Mouse (Mus musculus) kidney, embryonic 15.5 days (tissue): ENCODE measurements around the gene Med10. TPM values are rescaled to one million over a fixed set of nuclear protein-coding genes. Genes with fewer than 3 reads are reported as not detected.

Source experiments
- ATAC-seq: fragments of 200-750 bp; cut with Nextera tagmentation; replicated peaks from 2 replicates; pipeline ENCODE4 v1.8.0; 2017; ENCODE audit warnings: moderate TSS enrichment; ENCODE audit not compliant: low FRiP score
- H3K27ac ChIP-seq: fragments of 300-500 bp; sonication (generic); 2 replicates; pipeline ENCODE4 v1.5.1; 2015; ENCODE audit warnings: mild to moderate bottlenecking, inconsistent platforms
- H3K27me3 ChIP-seq: fragments of 300-500 bp; sonication (generic); 2 replicates; pipeline ENCODE4 v1.6.1; 2015; ENCODE audit warnings: inconsistent platforms
- H3K36me3 ChIP-seq: fragments of 300-500 bp; sonication (generic); 2 replicates; pipeline ENCODE4 v1.6.1; 2015; ENCODE audit warnings: inconsistent platforms
- H3K4me1 ChIP-seq: fragments of 300-500 bp; sonication (generic); 2 replicates; pipeline ENCODE4 v1.6.1; 2015; ENCODE audit warnings: inconsistent platforms
- H3K4me2 ChIP-seq: fragments of 300-500 bp; sonication (generic); 2 replicates; pipeline ENCODE4 v1.6.1; 2015; ENCODE audit warnings: moderate library complexity, mild to moderate bottlenecking, inconsistent platforms
- H3K4me3 ChIP-seq: fragments of 300-500 bp; sonication (generic); replicated peaks from 2 replicates; pipeline ENCODE4 v1.5.1; 2015; ENCODE audit warnings: mild to moderate bottlenecking, inconsistent platforms
- H3K9ac ChIP-seq: fragments of 300-500 bp; sonication (generic); 2 replicates; pipeline ENCODE4 v1.6.1; 2015; ENCODE audit warnings: mild to moderate bottlenecking, inconsistent platforms
- H3K9me3 ChIP-seq: fragments of 300-500 bp; sonication (generic); replicated peaks from 2 replicates; pipeline ENCODE4 v1.6.1; 2016; ENCODE audit warnings: inconsistent platforms
- WGBS: fragments of 180-500 bp; shearing (Covaris S2); methylation state at CpG from one replicate; pipeline ENCODE4 v1.1.7; 2015; ENCODE audit warnings: mixed read lengths; 5-methylcytosine and 5-hydroxymethylcytosine counted together
- polyA plus RNA-seq: library from polyadenylated mRNA; unstranded; fragments of >200 nt; fragmentation: Nextera tagmentation; extraction: Ambion mirVana; gene quantifications from 2 replicates; pipeline ENCODE4 v1.2.1, GENCODE M21; 2015

Gene Med10
- polyA plus RNA-seq = 145 and 154 TPM in 2 replicates

DNA sequence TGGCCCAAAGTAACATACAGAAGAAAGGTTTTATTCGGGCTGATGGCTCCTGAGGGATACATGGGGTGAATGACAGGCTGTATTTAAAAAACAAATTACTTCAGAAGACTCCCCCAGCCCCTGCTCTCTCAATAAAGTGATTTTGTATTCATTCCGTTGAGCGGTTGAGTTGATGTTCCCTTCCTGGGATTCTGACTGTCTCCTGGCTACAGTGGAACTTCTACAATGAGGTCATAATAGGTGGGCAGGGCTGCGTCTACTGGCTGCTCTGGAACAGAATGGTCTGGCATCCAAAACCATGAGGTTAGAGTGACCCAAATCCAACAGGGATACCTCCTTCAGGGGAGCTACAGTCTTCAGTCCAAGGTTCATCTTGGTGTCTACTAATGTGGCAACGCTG is at the start of gene Med10:
Med10 (plus strand) TSS at position 301 of the 400 bp plus-strand sequence.
- no peak for ATAC-seq
- H3K4me3 ChIP-seq = no peak within 1 kb of the TSS
- 80% methylated on average over 5 of the region's 5 CpGs for WGBS

DNA sequence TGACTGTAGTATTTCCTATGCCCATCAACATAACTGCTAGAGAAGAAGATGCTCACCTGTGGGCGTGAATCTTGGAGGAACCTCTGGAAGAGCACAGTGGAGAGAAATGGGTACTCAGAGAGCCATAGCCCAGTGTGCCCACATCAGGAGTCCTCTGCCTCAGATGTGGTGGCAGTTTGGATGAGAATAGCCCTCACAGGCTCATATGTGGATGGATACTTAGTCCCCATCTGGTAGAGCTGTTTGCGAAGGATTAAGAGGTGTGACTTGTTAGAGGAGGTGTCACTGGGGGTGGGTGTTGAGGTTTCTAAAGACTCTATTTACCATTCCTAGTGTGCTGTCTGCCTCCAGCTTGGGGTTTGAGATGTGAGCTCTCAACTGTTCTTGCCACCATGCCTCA is 49.3 kb upstream of the Med10 start:
- H3K27ac ChIP-seq = no peak overlapping the region
- no peak overlapping the region for H3K9ac ChIP-seq
- no peak overlapping the region for H3K4me3 ChIP-seq
- H3K4me1 ChIP-seq = no peaks in the 10 kb centered on the region
- no peaks in the 10 kb centered on the region for H3K36me3 ChIP-seq
- H3K4me2 ChIP-seq = no peak overlapping the region
- 88% methylated on average over 2 of the region's 2 CpGs for WGBS
- no peaks in the 10 kb centered on the region for H3K9me3 ChIP-seq
- no peaks in the 10 kb centered on the region for H3K27me3 ChIP-seq
- ATAC-seq = no peak

More for the DNA sequence above, at the start of gene Med10:
- no peak within 1 kb of the TSS for H3K27ac ChIP-seq
- no peak within 1 kb of the TSS for H3K4me2 ChIP-seq
- H3K27me3 ChIP-seq = 0 out of 2 replicates have a peak, but pooled peaks cover 3% of the 10 kb centered on the region
- H3K4me1 ChIP-seq = no peaks in the 10 kb centered on the region
- H3K9me3 ChIP-seq = no peaks in the 10 kb centered on the region
- no peaks in the 10 kb centered on the region for H3K36me3 ChIP-seq
- no peak within 1 kb of the TSS for H3K9ac ChIP-seq

DNA sequence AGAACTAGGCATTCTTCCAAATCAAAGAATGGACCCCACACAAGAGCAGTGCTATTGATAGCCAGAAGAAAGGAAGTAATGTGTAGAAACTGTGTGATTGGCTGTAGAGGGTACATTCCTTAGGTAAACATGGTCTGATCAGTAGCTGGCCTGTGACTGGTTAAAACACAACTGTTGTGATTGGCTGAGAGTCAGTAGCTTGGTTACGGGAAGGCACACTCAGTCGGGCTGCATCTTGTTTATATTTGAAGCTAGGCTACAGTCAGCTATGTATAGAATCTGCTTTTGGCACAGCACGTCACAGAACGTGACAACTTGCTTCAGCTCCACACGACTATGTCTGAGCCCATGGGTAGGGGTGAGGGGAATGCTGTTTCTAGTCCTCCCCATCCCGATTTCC is 43.2 kb upstream of the Med10 start:
- WGBS = 72% methylated on average over 6 of the region's 6 CpGs
- H3K27me3 ChIP-seq = no peaks in the 10 kb centered on the region
- no peaks in the 10 kb centered on the region for H3K9me3 ChIP-seq
- no peaks in the 10 kb centered on the region for H3K36me3 ChIP-seq
- H3K4me1 ChIP-seq = no peaks in the 10 kb centered on the region
- H3K27ac ChIP-seq = no peak overlapping the region
- no peak overlapping the region for H3K4me2 ChIP-seq
- H3K4me3 ChIP-seq = no peak overlapping the region
- no peak for ATAC-seq
- H3K9ac ChIP-seq = no peak overlapping the region

DNA sequence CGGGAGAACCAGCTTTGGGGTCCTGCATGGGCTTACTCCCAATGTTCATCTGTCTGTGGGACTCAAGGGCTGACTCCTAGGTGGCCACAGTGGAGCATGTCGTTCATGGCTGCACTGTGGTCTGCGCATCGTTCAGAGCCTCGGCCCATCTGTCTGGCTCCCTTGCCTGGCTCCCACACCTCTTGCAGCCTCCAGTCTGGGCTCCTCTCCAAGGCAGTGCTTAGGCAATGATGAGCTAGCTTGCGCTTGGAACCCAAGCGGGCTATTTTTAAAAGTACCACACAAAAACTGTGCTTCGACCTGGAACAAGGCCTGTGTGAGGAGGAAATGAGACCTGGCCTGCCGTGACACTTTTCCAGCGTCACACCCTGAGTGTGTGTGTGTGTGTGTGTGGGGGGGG is 40.8 kb upstream of the Med10 start:
- ATAC-seq = no peak
- no peaks in the 10 kb centered on the region for H3K36me3 ChIP-seq
- no peaks in the 10 kb centered on the region for H3K4me1 ChIP-seq
- no peaks in the 10 kb centered on the region for H3K9me3 ChIP-seq
- no peak overlapping the region for H3K4me3 ChIP-seq
- H3K27me3 ChIP-seq = no peaks in the 10 kb centered on the region
- H3K27ac ChIP-seq = no peak overlapping the region
- no peak overlapping the region for H3K4me2 ChIP-seq
- H3K9ac ChIP-seq = no peak overlapping the region
- 77% methylated on average over 10 of the region's 10 CpGs for WGBS

DNA sequence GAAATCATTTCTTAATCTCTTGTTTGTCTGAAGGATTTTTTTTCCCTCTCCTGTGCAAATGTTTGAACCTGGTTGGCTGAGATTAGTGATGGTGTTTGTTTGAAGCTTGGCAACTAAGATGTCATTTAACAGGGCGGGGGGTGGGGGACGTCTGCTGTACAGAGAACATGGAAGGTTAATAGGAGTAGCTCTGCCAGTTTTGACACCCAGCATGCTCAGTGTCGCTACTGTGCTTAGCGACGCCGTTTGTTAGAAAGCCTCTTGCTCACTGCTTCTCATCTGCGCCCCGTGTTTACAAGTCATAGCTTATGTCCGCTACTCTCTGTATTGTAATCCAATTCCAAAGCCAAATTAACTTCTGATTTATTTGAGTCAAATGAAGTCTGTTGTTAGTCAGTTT is 37.5 kb upstream of the Med10 start:
- Histone ChIP-seq H3K27ac (no peak overlapping the region), H3K4me2 (no peak overlapping the region), H3K9ac (no peak overlapping the region), H3K36me3 (no peaks in the 10 kb centered on the region), H3K4me3 (no peak overlapping the region), H3K4me1 (no peaks in the 10 kb centered on the region), H3K9me3 (no peaks in the 10 kb centered on the region), H3K27me3 (no peaks in the 10 kb centered on the region)
- 75% methylated on average over 9 of the region's 9 CpGs for WGBS
- ATAC-seq = no peak

DNA sequence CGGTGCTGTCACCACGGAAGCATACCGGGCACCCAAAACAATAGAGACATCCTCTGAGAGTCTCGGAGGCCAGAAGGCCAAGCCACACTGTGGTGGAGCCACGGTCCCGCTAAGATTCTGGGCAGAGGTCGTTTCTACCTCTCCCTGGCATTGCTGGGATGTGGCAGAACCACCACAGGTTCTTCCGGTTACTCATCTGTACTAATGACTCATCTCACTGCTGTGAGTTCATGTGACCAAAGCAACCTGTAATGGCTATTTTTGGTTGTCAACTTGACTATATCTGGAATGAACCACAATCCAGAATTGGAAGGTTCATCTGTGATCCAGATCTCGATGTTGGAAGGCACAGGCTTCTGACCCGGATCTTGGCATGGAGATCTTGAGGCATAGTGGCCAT is 34.0 kb upstream of the Med10 start:
- Histone ChIP-seq H3K9me3 (no peaks in the 10 kb centered on the region), H3K4me1 (no peaks in the 10 kb centered on the region), H3K27ac (no peak overlapping the region), H3K9ac (no peak overlapping the region), H3K27me3 (no peaks in the 10 kb centered on the region), H3K36me3 (no peaks in the 10 kb centered on the region), H3K4me2 (no peak overlapping the region), H3K4me3 (no peak overlapping the region)
- WGBS = 89% methylated on average over 10 of the region's 10 CpGs
- ATAC-seq = no peak

DNA sequence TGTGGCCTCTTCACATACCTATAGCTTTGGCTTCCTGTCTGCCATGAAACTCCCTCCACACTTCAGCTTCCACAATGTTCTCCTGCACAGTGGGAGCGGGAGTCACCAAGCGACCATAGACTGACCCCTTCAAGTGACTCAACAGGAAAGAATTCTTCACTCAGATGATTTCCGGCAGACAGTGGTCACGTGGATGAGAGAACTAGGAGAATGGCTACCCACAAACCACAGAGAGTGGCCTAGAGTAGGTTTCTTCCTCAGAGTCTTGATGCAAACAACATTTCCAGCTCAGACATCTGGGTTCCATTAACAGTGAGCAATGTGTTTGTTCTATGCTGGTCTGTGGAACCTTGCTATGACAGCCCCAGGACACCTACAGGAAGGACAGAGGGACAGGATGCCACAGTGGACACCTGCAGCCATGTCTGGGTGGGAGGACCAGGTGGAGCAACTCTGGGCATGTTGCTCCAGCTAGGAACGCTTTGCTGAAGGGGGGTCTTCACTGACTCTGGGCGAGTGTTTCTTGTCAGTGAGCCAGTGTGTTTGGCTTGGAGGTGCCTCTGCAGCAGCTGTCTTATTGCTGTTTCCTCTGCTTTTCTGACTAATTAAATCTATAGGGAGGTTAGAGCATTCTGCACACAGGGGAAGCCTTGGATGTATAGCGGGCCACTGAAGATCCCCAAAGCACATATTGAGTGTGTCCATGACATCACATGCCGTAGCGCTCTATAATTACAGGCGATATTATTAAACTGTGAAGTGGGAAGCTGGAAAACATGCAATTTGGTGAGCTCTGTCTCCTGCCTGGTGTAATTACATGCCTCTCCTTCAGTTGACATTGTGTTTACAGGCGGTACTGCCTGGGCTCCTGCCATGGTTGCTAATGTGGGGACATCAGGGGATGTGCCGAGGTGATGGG is 31.4 kb upstream of the Med10 start:
- no peak overlapping the region for H3K4me3 ChIP-seq
- no peaks in the 10 kb centered on the region for H3K36me3 ChIP-seq
- H3K27ac ChIP-seq = no peak overlapping the region
- no peak for ATAC-seq
- 77% methylated on average over 12 of the region's 12 CpGs for WGBS
- no peak overlapping the region for H3K4me2 ChIP-seq
- H3K4me1 ChIP-seq = no peaks in the 10 kb centered on the region
- H3K9me3 ChIP-seq = no peaks in the 10 kb centered on the region
- no peak overlapping the region for H3K9ac ChIP-seq
- no peaks in the 10 kb centered on the region for H3K27me3 ChIP-seq

DNA sequence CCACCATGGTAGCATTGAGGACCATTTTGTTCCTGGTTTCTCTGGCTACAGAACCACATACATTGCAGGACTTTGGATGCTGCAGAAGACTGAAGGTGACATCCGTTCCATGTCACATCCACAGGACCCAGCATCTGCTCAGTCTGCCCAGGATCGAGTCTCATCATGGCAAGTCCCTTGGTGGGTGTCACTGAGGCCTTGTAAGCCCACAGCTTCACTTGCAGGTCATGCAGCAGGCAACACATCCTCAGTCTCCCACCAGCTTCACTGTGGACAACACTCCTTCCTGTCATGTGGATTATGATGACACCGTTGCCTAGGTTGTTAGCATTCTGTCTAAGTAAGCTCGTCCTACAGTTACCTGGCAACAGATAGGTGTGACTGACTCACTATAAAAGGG is 29.8 kb upstream of the Med10 start:
- no peak for ATAC-seq
- Histone ChIP-seq H3K4me3 (no peak overlapping the region), H3K9ac (no peak overlapping the region), H3K9me3 (no peaks in the 10 kb centered on the region), H3K4me2 (no peak overlapping the region), H3K36me3 (no peaks in the 10 kb centered on the region), H3K27ac (no peak overlapping the region), H3K27me3 (no peaks in the 10 kb centered on the region), H3K4me1 (no peaks in the 10 kb centered on the region)
- WGBS = 80% methylated on average over 4 of the region's 4 CpGs

DNA sequence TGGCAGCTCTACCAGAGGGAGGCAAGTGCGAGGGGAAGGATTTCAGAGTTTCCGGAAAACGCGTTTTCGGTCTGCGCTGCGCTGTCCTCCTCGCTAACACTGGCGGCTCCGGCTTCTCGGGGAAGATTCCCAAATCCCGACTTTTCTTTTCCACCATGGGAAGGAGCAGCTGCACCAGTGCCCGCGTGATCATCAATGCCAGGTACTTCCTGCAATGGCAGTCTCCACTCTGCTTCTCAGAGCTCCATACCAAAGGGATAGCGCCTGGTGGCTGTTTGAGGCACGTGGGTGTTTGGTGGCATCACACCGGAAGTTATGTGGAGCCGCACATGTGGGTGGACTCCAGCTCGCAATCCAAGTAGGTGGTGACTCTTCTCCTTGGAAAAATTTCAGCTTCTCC is 24.0 kb upstream of the Med10 start:
- Histone ChIP-seq H3K27ac (no peak overlapping the region), H3K4me1 (no peaks in the 10 kb centered on the region), H3K9me3 (no peaks in the 10 kb centered on the region), H3K9ac (no peak overlapping the region), H3K27me3 (no peaks in the 10 kb centered on the region), H3K4me2 (no peak overlapping the region), H3K4me3 (no peak overlapping the region), H3K36me3 (no peaks in the 10 kb centered on the region)
- ATAC-seq = no peak
- 94% methylated on average over 19 of the region's 19 CpGs for WGBS

DNA sequence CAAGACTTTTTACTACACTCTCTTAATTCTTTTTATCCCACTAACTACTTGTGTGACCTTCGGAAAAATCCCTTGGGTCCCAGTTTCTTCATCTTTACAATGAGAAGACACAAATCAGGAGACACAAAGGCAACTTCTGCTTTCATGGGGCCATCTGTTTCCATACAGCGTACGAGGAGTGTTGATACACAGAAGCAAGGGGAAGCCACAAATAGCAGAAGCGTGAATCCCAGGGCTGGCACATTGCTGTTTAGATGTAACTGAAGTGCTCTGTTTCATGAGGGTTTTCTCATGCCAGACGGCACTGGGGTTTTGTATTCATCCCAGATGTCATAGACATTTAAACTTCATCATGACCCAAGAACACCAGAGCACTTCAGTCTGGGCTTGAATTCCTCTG is 13.5 kb upstream of the Med10 start:
- Histone ChIP-seq H3K4me2 (no peak overlapping the region), H3K9me3 (no peaks in the 10 kb centered on the region), H3K27me3 (no peaks in the 10 kb centered on the region), H3K9ac (no peak overlapping the region), H3K36me3 (no peaks in the 10 kb centered on the region), H3K4me1 (no peaks in the 10 kb centered on the region; the same call in 1 of the 2 replicates), H3K4me3 (no peak overlapping the region), H3K27ac (no peak overlapping the region)
- no peak for ATAC-seq
- 85% methylated on average over 5 of the region's 5 CpGs for WGBS

DNA sequence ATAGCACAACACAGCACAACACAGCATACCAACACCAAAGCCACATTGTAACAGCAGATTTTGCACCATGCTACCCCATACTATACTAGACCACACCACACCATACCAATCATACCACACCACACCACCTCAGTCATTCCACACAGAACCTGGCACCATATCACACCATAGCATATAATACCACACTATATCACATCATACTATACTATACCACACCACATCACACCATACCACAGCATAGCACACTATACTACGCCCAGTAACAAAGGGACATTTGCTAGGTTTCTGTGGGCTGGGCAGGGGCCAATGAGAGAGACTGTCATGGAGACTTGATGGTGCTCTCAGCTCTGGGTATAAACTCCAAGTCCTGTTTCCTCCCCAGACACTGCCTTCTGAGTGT is 10.4 kb upstream of the Med10 start:
- Histone ChIP-seq H3K27ac (no peak overlapping the region), H3K36me3 (no peaks in the 10 kb centered on the region), H3K4me3 (no peak overlapping the region), H3K4me2 (no peak overlapping the region), H3K4me1 (peaks cover 5% of the 10 kb centered on the region; the same call in 1 of the 2 replicates), H3K9ac (no peak overlapping the region), H3K9me3 (no peaks in the 10 kb centered on the region), H3K27me3 (no peaks in the 10 kb centered on the region)
- no peak for ATAC-seq
- 82% methylated on average over 1 of the region's 1 CpGs for WGBS

DNA sequence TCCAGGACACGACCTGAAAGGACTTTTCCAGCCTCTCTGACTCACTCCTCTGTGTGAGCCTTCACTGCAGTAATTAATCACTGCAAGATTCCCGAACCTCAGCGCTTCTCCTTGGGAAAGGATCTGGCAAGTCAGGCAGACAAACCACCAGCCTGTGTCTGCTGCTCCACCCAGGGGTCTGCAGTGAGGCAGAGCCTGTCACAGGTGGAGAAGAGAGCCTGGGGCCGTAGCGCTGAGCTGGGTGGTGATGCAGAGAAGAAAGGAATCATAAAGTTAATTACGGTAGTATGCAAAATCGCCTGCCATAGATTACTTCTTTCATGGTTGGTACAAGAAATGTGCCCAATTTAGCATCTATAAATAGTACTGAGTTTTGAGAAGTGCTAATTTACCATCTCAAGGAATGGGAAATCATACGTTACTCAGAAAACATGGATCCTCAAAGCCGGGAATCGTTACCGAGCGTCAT is 9.6 kb upstream of the Med10 start:
- peak; percentile 63 for ATAC-seq
- no peak overlapping the region for H3K4me2 ChIP-seq
- 30% methylated on average over 12 of the region's 12 CpGs for WGBS

More for the DNA sequence above, 9.6 kb upstream of the Med10 start:
- Histone ChIP-seq H3K9me3 (no peaks in the 10 kb centered on the region), H3K4me3 (no peak overlapping the region), H3K9ac (no peak overlapping the region), H3K27me3 (no peaks in the 10 kb centered on the region), H3K4me1 (peaks cover 5% of the 10 kb centered on the region; the same call in 1 of the 2 replicates), H3K36me3 (no peaks in the 10 kb centered on the region), H3K27ac (no peak overlapping the region)
